Mouse (Mus musculus): ENCODE data around the gene Slc25a12. TPM values are rescaled to one million over a fixed set of nuclear protein-coding genes. Genes with fewer than 3 reads are reported as not detected.

Slc25a12 gene
- polyA plus RNA-seq, 1 experiment from 2014 or later, result 108 TPM

GRCm38 (mm10) chr2:71336631-71337030 lies 30.9 kb downstream of the Slc25a12 start:
- ATAC-seq (ENCODE audit: low FRiP score) (no peak), DNase-seq (ENCODE audit: low spot score) (no peak)
- no peak overlapping the region for H3K9ac ChIP-seq
- H3K4me2 ChIP-seq (replicated peaks), result no peak overlapping the region
- peaks cover 20% of the 10 kb centered on the region for H3K36me3 ChIP-seq (replicated peaks; ENCODE audit: control insufficient read depth, insufficient read depth)
- no peak overlapping the region for H3K27ac ChIP-seq
- H3K4me1 ChIP-seq (replicated peaks; ENCODE audit: control insufficient read depth, insufficient read depth, low read length), result no peaks in the 10 kb centered on the region
- no peaks in the 10 kb centered on the region for H3K9me3 ChIP-seq (ENCODE audit: control insufficient read depth, low read length)
- WGBS, result 91% methylated on average over 6 of the region's 6 CpGs
- no peaks in the 10 kb centered on the region for H3K27me3 ChIP-seq (ENCODE audit: control insufficient read depth, insufficient read depth, low read length)
- no peak overlapping the region for H3K4me3 ChIP-seq (replicated peaks; ENCODE audit: low read length)

- Histone ChIP-seq H3K4me1 (replicated peaks; ENCODE audit: control insufficient read depth, insufficient read depth, low read length) (no peaks in the 10 kb centered on the region), H3K4me2 (replicated peaks) (no peak overlapping the region), H3K27me3 (ENCODE audit: control insufficient read depth, insufficient read depth, low read length) (no peaks in the 10 kb centered on the region), H3K36me3 (replicated peaks; ENCODE audit: control insufficient read depth, insufficient read depth) (peaks cover 24% of the 10 kb centered on the region), H3K4me3 (replicated peaks; ENCODE audit: low read length) (no peak overlapping the region), H3K9me3 (ENCODE audit: control insufficient read depth, low read length) (no peaks in the 10 kb centered on the region), H3K27ac (no peak overlapping the region), H3K9ac (no peak overlapping the region)
- ATAC-seq (ENCODE audit: low FRiP score) (no peak), DNase-seq (ENCODE audit: low spot score) (no peak)
- 83% methylated on average over 5 of the region's 6 CpGs for WGBS
Measured at GRCm38 (mm10) chr2:71336209-71336608, 31.3 kb downstream of the Slc25a12 start.

GRCm38 (mm10) chr2:71333986-71334822 lies 33.3 kb downstream of the Slc25a12 start:
- no peak overlapping the region for H3K4me2 ChIP-seq (replicated peaks)
- no peak overlapping the region for H3K4me3 ChIP-seq (replicated peaks; ENCODE audit: low read length)
- no peak for DNase-seq (ENCODE audit: low spot score)
- H3K4me1 ChIP-seq (replicated peaks; ENCODE audit: control insufficient read depth, insufficient read depth, low read length), result no peaks in the 10 kb centered on the region
- no peaks in the 10 kb centered on the region for H3K9me3 ChIP-seq (ENCODE audit: control insufficient read depth, low read length)
- ATAC-seq (ENCODE audit: low FRiP score), result no peak
- H3K36me3 ChIP-seq (replicated peaks; ENCODE audit: control insufficient read depth, insufficient read depth), result peaks cover 39% of the 10 kb centered on the region
- WGBS, result 91% methylated on average over 22 of the region's 22 CpGs
- no peaks in the 10 kb centered on the region for H3K27me3 ChIP-seq (ENCODE audit: control insufficient read depth, insufficient read depth, low read length)
- H3K9ac ChIP-seq, result no peak overlapping the region
- no peak overlapping the region for H3K27ac ChIP-seq

- no peak for ATAC-seq (ENCODE audit: low FRiP score)
- no peaks in the 10 kb centered on the region for H3K9me3 ChIP-seq (ENCODE audit: control insufficient read depth, low read length)
- no peaks in the 10 kb centered on the region for H3K27me3 ChIP-seq (ENCODE audit: control insufficient read depth, insufficient read depth, low read length)
- no peak overlapping the region for H3K27ac ChIP-seq
- H3K4me3 ChIP-seq (replicated peaks; ENCODE audit: low read length), result no peak overlapping the region
- H3K9ac ChIP-seq, result no peak overlapping the region
- 80% methylated on average over 3 of the region's 3 CpGs for WGBS
- H3K4me2 ChIP-seq (replicated peaks), result no peak overlapping the region
- H3K36me3 ChIP-seq (replicated peaks; ENCODE audit: control insufficient read depth, insufficient read depth), result peaks cover 36% of the 10 kb centered on the region
- H3K4me1 ChIP-seq (replicated peaks; ENCODE audit: control insufficient read depth, insufficient read depth, low read length), result no peaks in the 10 kb centered on the region
- DNase-seq (ENCODE audit: low spot score), result no peak
Measured at GRCm38 (mm10) chr2:71329761-71330160, 37.8 kb downstream of the Slc25a12 start.

- 61% methylated on average over 15 of the region's 15 CpGs for WGBS
- no peaks in the 10 kb centered on the region for H3K27me3 ChIP-seq (ENCODE audit: control insufficient read depth, insufficient read depth, low read length)
- no peak overlapping the region for H3K4me2 ChIP-seq (replicated peaks)
- no peak overlapping the region for H3K9ac ChIP-seq
- H3K4me3 ChIP-seq (replicated peaks; ENCODE audit: low read length), result no peak overlapping the region
- peaks cover 41% of the 10 kb centered on the region for H3K36me3 ChIP-seq (replicated peaks; ENCODE audit: control insufficient read depth, insufficient read depth)
- ATAC-seq (ENCODE audit: low FRiP score) (no peak), DNase-seq (ENCODE audit: low spot score) (no peak)
- H3K4me1 ChIP-seq (replicated peaks; ENCODE audit: control insufficient read depth, insufficient read depth, low read length), result no peaks in the 10 kb centered on the region
- H3K9me3 ChIP-seq (ENCODE audit: control insufficient read depth, low read length), result no peaks in the 10 kb centered on the region
- H3K27ac ChIP-seq, result no peak overlapping the region
Measured at GRCm38 (mm10) chr2:71328391-71329160, 39.0 kb downstream of the Slc25a12 start.

GRCm38 (mm10) chr2:71327715-71328114 lies 39.8 kb downstream of the Slc25a12 start:
- Histone ChIP-seq H3K9ac (no peak overlapping the region), H3K4me1 (replicated peaks; ENCODE audit: control insufficient read depth, insufficient read depth, low read length) (no peaks in the 10 kb centered on the region), H3K27ac (no peak overlapping the region), H3K4me3 (replicated peaks; ENCODE audit: low read length) (no peak overlapping the region), H3K4me2 (replicated peaks) (no peak overlapping the region), H3K9me3 (ENCODE audit: control insufficient read depth, low read length) (no peaks in the 10 kb centered on the region), H3K36me3 (replicated peaks; ENCODE audit: control insufficient read depth, insufficient read depth) (peaks cover 42% of the 10 kb centered on the region), H3K27me3 (ENCODE audit: control insufficient read depth, insufficient read depth, low read length) (no peaks in the 10 kb centered on the region)
- WGBS, result 79% methylated on average over 2 of the region's 2 CpGs
- DNase-seq (ENCODE audit: low spot score) (no peak), ATAC-seq (ENCODE audit: low FRiP score) (no peak)

- Histone ChIP-seq H3K36me3 (replicated peaks; ENCODE audit: control insufficient read depth, insufficient read depth) (peaks cover 43% of the 10 kb centered on the region), H3K4me3 (replicated peaks; ENCODE audit: low read length) (no peak overlapping the region), H3K9me3 (ENCODE audit: control insufficient read depth, low read length) (no peaks in the 10 kb centered on the region), H3K4me2 (replicated peaks) (no peak overlapping the region), H3K9ac (no peak overlapping the region), H3K27me3 (ENCODE audit: control insufficient read depth, insufficient read depth, low read length) (no peaks in the 10 kb centered on the region), H3K4me1 (replicated peaks; ENCODE audit: control insufficient read depth, insufficient read depth, low read length) (no peaks in the 10 kb centered on the region), H3K27ac (no peak overlapping the region)
- no peak for DNase-seq (ENCODE audit: low spot score)
- ATAC-seq (ENCODE audit: low FRiP score), result no peak
- 91% methylated on average over 11 of the region's 11 CpGs for WGBS
Measured at GRCm38 (mm10) chr2:71326766-71327464, 40.6 kb downstream of the Slc25a12 start.

- Histone ChIP-seq H3K36me3 (replicated peaks; ENCODE audit: control insufficient read depth, insufficient read depth) (peaks cover 42% of the 10 kb centered on the region), H3K4me1 (replicated peaks; ENCODE audit: control insufficient read depth, insufficient read depth, low read length) (no peaks in the 10 kb centered on the region), H3K27ac (no peak overlapping the region), H3K27me3 (ENCODE audit: control insufficient read depth, insufficient read depth, low read length) (no peaks in the 10 kb centered on the region), H3K4me2 (replicated peaks) (no peak overlapping the region), H3K9me3 (ENCODE audit: control insufficient read depth, low read length) (no peaks in the 10 kb centered on the region), H3K9ac (no peak overlapping the region), H3K4me3 (replicated peaks; ENCODE audit: low read length) (no peak overlapping the region)
- no peak for ATAC-seq (ENCODE audit: low FRiP score)
- DNase-seq (ENCODE audit: low spot score), result no peak
- 91% methylated on average over 7 of the region's 7 CpGs for WGBS
Measured at GRCm38 (mm10) chr2:71323886-71324285, 43.7 kb downstream of the Slc25a12 start.

GRCm38 (mm10) chr2:71321486-71321885 lies 46.1 kb downstream of the Slc25a12 start:
- DNase-seq (ENCODE audit: low spot score), result no peak
- H3K4me1 ChIP-seq (replicated peaks; ENCODE audit: control insufficient read depth, insufficient read depth, low read length), result no peaks in the 10 kb centered on the region
- no peak overlapping the region for H3K9ac ChIP-seq
- WGBS, result 92% methylated on average over 3 of the region's 3 CpGs
- H3K4me3 ChIP-seq (replicated peaks; ENCODE audit: low read length), result no peak overlapping the region
- H3K36me3 ChIP-seq (replicated peaks; ENCODE audit: control insufficient read depth, insufficient read depth), result peaks cover 55% of the 10 kb centered on the region
- H3K4me2 ChIP-seq (replicated peaks), result no peak overlapping the region
- H3K27me3 ChIP-seq (ENCODE audit: control insufficient read depth, insufficient read depth, low read length), result no peaks in the 10 kb centered on the region
- H3K27ac ChIP-seq, result no peak overlapping the region
- ATAC-seq (ENCODE audit: low FRiP score), result no peak
- H3K9me3 ChIP-seq (ENCODE audit: control insufficient read depth, low read length), result 0 out of 2 replicates have a peak, but pooled peaks cover 4% of the 10 kb centered on the region
